Mouse (Mus musculus) frontal cortex, postnatal 25 days (tissue): ENCODE results near the gene Sec13.
"Not testable (repeated sequence)": the region's sequence is repeated elsewhere in the genome, so short reads cannot be mapped to it uniquely, and the experiment has no call there.

Experiments used
- DNase-seq, 2 experiments: peaks; one replicate each; pipeline ENCODE4 v3.0.0; 2022; ENCODE audit warnings: low spot score in 2 of 2

Gene Sec13

DNA sequence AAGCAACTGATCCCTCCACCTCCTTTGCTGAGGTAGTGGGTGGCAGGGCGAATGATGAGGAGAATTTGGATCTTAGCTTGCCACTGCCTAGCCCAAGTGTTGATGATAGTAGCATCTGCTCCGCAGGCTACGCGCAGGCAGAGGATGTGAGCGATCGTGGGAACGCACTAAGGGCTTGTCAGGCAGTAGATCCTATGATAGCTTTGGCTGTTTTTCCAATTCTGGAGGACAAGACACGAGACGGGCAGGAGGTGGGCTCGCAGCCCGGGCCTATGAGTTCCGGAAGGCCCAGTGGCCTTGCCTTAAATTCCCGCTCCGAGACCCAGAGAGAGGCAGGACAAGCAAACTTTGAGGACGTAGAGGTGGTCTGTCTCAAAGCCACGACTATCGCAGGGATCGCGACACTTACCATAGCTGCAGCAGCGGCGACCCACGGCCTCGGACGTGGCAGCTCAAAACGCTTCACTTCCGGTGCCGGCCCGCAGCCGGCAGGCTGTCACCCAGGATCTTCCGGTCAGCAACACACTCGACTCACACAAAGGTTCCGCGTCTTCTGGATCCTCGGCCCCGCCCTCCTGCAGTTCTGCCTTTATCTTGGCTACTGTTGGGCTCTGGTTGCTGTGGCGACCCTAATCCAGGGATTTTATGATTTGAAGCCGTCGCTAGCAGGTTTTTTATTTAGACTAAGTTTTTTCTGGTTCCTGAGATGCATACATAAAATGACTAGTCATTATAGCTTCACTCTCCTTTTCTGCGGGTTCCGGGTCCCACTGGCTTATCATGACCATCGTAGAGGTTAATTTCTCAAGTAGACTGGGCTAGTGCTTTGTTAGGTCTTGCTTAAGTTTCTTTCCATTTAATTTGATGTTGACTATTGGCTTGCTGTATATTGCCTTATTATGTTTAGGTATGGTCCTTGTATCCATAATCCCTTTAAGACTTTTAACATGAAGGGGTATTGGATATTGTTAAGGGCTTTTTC lies at the start of gene Sec13:
Sec13 (minus strand) TSS at position 508 of the 982 bp plus-strand sequence.
- DNase-seq = peak; percentile 74 to 83

DNA sequence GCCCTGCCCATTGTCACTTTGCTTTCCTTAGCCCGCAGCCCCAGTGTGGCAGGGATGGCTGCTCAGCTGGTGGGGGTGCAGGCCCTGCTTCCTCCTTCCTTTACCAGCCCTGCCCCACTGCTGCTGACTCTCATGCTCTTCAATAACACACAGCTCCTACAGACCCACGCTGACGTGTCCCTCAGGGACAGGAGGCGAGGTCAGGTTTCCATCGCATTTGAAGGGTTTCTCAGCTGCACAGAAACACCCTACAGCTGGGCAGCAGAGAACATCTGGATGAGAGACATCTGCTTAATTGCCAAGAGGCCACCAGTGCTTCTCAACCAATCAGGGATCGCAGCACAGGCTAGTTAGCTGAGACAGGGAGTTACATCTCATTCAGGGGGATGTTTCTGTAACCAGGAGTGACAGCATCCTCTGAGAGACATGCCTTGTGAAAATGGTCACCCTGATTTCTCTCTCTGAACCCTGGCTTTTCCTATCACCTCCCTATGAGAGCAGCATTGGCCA lies 47.0 kb upstream of the Sec13 start:
- no peak for DNase-seq

DNA sequence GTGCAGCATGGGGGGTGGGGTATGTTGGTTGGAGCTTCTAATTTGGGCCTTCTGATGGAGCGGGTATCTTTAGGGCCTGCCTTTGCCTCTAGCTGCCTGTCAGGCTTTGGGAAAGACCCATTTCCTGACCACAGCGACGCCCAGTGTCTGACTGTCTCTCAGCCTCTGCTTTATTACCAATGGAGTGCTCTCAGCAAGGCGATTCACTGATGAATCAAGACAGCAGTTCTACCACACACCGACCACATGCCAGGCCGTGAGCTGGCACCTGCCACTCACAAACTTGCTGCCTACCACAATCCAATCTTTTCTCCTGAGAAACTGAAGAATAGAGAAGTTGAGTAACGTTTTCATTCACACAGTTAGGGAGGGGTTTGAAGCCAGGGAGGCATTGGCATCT lies 45.1 kb upstream of the Sec13 start:
- no peak for DNase-seq

DNA sequence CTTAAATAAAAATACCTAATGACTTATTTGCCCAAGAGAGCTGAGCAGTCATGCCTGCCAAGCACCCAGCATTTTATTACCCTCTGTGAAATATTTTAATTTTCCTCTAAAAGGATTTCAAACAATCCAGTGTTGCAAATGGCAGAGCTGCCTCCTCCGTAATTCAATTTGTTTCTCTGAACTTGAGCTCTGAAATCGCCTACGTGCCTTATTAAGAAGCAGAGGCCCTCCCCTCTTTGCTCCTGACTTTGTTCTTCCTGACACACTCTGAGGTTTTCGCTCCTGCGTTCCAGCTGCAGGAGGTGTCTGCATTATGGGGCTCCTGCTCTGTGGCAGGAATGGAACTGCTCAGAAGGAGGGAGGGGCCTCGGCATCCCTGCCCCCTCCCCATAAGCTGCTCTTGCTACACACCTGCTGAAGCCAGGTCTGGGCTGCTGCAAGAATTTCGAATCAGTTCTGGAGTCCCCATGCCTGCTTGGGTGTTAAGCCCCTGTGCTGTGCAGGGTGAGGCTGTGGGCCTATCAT lies 37.7 kb upstream of the Sec13 start:
- no peak for DNase-seq

DNA sequence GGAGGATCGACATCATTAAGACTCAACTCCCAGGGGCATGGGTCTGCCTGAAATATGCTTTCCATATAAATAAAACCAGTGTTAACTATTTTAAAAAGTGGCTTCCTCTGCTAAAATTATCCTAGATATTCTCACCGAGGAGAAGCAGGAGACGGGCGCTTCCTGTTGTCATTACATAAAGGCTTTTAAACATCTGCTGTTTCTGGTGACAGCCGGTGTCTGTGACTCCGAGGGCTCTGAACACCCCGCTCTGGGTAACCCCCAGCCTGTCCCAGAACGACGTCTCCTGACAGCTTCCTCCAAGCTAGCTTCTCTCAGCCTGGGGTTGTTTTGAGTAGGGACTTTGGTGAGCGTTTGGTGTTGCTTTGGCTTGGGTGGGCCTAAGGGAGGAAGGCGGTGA lies 28.3 kb upstream of the Sec13 start:
- DNase-seq = no peak

DNA sequence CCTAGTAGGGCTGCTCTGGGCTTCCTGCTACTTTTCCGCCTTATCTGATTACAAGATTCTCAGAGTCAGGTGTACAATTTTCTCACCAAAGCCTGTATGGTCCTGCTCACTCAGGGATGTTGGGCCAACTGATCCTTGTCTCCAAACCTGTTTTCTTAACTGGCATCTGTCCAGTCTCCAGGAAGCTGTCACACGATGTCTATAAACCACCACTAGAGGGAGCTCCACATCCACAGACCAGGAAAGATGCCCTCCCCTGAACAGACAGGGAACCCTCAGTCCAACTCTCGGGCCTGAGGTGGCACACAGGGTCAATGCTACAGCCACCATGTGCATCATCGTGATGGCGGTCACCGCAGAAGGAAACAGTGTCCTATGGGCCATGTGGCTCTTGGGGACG lies 21.1 kb upstream of the Sec13 start:
- DNase-seq = no peak

DNA sequence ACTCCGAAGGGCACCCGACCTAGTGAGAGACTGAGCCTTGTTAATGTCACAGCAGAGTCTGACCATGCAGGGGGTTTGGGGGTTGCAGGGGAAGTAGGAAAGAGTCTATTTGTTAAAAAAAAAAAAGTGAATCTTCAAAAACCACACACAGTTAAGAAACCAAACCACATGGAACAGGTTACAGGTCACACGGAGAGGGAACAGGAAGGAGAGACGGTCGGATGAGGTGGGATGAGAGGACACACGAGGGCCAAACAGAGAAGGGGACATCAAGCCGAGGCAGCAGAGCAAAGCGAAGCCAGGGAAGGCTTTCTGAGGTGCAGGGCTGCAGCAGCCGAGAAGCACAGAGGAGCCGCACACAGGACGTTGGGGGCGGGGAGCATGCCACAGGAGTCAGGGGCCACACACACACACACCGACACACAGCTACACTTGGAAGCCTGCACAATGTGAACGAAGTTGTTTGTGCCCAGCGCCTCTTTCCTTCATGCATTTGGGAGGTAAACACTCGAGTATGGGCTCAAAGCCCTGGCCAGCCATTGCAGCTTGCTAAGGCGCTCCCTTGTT lies 8.7 kb upstream of the Sec13 start:
- DNase-seq = no peak

DNA sequence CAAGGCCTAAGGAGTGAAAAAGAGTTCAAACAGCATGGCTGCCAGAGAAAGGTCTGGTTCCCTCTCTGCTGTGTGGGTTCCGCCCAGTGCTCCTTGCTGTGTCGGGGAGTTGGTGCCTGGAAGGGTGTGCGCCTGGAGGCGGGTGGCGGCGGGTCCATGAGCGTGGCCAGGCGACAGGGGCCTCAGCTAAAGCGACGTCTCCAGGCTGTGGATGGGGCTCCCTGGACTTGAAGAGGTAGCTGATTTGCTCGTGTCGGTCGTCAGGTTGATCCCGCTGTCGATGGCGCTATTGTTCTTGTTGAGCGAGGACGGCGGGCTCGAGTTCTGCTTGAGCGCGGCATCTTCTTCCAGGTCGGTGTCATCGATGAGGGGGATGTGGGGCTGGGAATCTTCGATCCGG lies 7.8 kb upstream of the Sec13 start:
- DNase-seq = no peak

DNA sequence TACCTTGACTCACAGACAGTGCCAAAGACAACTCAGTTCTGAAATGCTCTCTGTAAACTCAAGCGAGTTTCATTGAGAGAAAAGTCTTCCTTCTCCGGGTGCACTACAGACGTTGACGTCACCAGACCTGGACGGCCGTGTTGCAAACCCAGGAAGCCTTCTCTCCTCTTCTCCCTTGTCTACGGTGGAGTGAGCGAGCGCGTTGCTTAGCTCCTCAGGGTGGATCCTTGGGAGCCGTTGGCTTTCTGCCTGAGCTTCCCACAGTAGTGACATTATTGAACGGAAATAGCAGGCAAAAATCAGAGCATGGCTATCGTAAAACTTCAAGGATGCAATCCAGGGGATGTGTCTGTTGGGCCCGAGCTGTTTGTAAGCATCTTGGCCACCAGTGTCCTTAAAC lies 6.7 kb upstream of the Sec13 start:
- no peak for DNase-seq

DNA sequence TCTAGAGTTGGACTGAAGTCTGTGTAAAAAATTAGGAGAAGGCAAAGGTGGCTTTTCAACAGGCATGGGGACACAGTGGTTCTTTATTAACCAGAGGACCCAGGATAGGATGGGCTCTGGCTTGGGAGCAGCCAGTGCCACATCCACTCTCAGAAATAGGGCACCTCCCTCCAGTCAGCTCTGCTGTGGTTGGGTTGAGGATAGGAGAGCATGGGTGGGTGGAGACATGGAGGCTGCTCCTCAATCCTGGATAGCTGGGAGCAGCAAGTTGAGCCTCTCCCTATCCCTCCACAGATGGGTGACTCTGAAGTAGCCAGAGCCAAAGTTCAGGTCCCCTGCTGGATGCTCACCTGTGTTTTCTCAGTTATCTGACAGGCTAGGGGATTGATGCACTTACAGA lies 4.6 kb upstream of the Sec13 start:
- no peak for DNase-seq

DNA sequence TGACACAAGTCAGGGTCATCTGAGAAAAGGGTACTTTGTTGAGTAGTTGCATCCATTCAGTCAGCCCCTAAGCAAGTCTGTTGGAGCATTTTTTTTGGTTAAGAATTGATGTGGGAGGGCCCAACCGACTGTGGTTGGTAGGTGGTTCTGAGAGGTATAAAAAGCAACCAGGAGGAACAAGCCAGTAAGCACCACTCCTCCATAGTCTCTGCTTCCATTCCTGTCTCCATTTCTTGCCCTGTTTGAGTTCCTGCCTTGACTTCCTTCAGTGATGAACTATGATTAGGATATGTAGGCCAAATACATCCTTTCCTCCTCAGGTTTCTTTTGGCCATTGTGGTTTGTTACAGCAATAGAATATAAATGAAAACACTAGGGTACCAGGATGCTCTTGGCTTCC lies 2.6 kb upstream of the Sec13 start:
- no peak for DNase-seq

DNA sequence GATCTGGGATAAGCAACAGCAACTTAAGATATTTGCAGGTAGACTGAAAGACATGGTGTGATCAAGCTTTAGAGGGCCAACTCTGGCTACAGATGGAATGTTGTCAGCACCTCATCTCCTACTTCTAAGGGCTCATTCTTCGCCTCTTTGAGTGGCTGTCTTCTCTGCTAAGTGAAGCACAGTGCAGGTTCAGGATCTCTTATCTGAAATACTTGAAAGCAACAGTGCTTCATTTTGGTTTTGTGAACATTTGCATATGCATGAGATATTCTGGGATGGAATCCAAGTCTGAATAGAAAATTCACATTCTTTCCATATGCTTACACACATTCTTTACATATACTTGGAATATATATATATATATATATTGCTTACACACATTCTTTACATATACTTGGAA lies 1.8 kb upstream of the Sec13 start:
- no peak for DNase-seq

DNA sequence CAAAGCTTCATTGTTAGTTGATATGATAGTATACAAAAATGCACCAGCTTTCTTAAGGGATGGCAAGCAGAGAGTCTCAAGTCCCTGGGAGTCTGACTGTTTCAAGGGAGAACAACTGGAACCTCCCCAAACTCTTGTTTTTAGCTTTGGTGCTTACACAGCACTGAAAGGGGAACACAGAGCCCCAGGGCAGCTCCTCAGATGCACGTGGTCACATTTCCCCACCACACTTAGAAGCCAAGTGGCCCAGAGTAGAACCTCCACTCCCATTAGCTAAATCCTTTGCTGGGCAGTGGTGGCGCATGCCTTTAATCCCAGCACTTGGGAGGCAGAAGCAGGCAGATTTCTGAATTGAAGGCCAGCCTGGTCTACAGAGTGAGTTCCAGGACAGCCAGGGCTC lies 882 bp upstream of the Sec13 start:
- no peak for DNase-seq

DNA sequence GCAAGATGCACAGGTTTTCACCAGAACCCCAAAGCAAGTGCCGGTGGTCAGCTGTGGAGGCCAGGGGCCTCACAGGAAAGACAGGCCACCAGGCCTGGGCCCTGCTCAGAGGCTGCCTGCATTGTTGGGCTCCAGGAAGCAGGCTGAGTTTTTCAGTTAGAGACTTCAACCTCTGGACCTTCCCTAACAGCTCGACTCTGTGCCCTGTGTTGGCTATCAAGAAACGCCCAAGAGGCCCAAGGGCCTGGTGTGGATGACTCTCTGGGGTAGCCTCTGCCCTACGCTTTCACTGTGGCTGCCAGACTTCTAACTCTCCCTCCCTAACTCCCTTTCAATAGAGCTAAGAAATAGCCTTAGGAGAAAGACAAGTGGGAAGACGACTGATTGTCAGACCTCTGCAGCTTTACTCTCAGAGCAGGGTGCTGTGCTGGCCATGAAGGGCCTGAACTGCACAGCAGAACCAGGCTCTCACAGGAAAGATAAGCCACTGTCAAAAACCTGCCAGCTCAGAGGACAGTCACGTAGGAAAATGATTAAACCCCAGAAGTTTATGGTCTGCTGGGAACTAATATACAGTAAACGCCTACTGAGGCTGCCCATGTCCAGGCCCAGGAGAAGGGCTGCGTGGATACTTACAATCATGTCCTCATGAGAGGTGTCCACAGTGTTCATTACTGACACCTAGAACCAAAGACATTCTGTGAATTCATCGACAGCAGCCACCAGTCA lies 3.1 kb downstream of the Sec13 start:
- DNase-seq = no peak

DNA sequence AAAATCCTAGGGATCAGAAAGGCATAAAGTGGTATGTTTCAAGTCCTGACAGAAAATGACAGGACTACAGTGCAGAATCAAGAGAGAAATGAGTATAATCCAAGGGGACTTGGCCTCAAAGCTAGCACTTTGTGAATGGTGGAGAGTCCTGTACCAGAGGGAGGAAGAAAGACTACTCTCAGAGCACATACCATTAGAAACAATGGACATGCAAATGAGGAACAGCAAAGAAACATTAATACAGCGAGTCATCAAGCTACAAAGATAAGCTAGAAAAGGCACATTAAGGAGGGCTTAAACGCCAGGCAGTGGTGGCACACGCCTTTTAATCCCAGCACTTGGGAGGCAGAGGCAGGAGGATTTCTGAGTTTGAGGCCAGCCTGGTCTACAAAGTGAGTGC lies 9.2 kb downstream of the Sec13 start:
- DNase-seq = no peak

DNA sequence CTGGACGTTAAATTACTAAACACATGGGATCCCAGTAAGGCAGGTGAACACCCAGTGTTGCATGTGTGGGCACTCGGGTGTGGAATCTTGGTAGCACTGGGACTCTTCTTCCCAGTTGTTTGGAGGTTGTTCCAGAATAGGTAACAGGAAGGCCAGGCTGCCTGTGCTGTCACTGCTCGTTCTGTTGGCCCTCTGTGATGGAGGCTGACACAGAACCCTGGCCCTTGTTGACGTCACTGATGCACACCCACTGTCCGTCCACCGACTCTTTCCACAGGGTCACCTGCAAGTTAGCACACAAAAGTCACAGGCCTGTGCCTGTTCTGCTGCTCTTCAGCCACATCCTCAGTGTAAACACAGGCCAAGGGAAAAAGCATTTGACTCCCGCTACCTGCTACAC lies 12.4 kb downstream of the Sec13 start:
- DNase-seq = no peak

DNA sequence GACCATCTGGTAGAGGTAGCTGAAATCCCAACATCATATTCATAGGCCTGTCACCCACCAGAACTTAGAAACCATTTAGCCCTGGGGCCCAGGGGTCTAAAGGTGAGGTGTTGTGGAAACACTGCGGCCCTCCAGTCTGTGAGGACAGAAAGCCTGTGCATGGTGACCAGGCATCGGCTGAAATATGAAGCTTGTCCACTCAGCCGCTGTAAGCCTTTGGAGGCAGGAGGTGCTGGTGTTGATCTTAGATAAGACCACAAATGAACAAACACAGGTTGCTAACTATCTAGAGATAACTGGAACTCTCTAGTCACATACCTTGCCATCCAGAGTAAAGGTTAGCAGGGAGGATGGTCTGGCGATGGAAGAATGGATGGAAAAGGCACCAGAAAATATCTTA lies 19.5 kb downstream of the Sec13 start:
- no peak for DNase-seq

DNA sequence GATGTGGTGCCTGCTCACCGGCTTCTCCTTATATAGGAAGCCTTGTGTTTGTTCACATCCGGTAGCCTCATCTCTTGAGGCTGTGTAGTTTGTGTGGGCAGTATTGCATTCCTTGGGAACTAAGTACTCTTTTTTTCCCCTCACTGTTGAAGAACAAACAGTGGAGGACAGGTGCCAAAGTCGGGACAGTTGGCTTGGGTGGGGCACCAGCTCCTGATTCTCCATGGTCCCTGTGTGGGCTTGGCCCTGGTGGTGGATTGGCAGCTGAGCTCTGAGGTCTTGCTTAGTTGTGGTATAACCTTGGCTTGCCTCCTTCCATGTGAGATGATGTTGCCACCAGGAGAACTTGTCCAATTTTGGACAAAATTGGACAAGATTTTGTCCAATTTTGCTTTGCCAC lies 20.7 kb downstream of the Sec13 start, which contains the start of gene Ghrl:
Ghrl (minus strand) TSS at position 3 of the 400 bp plus-strand sequence.
- no peak for DNase-seq

DNA sequence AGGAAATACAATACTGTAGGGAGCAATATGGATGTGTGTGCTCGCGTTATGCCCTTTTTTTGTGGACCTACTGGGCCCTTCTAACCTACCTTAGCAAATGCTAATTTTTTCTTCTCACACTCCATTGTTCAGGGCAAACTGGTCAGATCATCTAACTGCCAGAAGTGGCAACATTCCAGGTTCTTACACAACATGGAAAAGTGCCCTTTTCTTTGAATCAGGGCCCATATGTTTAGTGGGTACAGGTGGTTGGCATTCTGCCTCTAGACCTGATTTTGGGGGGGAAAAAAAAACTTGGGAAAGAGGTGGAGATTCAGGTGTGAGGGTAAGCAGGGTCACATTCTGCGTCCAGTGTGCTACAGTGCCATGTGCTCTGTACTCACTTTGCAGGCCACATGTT lies 23.0 kb downstream of the Sec13 start:
- no peak for DNase-seq

DNA sequence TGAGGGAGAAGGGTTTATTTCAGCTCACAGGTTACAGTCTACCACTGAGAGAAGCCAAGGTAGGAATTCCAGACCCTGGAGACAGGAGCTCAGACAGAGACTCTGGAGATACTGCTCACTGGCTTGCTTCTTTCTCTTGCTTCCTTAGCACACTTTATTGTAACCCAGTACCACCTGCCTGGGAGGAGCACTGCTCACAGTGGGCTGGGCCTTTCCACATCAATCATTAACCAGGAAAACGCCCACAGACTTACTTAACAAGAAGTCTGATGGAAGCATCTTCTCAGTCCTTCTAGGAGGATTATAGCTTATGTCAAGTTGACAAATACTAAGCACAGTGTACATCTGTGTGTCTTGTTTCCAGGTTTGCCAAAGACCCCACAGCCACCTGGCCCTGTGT lies 25.7 kb downstream of the Sec13 start:
- DNase-seq = no peak

DNA sequence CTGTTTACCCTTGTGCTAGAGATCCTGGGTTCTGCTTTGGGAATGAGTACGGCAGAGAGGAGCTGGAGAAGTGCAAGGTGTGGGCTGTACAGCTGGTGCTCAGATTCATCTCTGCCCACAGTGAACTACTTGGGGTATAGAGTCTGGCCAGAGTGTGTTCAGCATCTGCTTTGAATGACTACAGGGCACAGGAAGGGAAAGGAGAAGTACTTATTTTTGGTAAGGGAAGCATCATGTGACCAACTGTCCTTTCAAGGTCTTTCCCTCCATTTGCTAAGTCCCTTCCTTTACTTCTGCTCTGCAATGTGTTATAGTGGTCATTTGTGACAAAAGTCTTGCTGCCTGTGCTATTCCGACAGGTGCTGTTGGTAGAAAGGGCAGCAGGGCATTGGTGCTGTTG lies 26.3 kb downstream of the Sec13 start:
- no peak for DNase-seq

DNA sequence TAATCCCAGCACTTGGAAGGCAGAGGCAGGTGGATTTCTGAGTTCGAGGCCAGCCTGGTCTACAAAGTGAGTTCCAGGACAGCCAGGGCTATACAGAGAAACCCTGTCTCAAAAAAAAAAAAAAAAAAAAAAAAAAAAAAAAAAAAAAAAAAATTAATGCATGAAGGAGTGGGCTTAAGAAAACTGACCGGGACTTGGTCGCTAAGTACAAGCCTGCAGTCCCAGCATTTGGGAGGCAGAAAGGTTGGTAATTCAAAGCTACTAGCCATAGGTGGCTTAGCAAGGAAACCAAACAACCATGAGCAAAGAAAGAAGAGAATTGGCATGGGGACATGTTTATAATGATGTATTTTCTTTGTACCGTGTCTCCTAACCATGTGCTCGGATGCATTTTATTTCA lies 27.2 kb downstream of the Sec13 start:
- not testable (repeated sequence) for DNase-seq
